In the genomic region with DNA sequence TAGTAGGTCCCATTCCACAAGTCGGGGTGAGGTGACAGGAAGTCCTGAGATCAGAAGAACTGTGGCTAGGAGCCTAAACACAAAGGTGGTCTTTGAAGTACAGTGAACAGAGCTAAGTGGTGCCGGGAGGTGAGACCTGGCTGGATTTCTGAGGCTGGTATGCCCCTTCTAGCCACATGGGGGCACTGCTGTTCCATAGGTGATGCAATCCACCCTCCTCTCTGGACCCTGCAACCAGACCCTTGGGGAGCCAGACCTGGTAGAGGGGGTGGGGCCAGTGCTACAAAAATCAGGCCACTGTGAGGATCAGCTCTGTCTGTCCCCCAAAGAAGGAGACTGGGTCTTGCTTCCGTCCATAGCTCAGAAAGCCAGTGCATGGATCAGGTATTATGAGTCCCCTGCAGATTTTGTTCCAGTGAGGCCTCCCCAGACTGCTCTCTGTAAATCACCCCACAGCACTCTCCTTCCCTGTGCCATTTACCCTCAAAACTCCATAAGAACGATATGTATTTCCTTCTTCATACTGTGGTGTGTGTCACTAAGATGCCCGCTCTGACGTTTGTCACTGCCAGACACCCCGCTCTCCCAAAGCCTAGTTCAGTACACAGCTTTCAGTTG, we compare ENCODE assay signal across 8 mouse cellular contexts. TPM values are rescaled to one million over a fixed set of nuclear protein-coding genes. Genes with fewer than 3 reads are reported as not detected.
A peak's percentile ranks its signal among the peaks of the same experiment; 100 is the strongest.
DNase-seq lines count a peak whose midpoint lies in the region; ATAC-seq and TF ChIP-seq lines count a peak whose summit lies in the region.

No protein-coding gene starts in this region.

- H3K36me3 ChIP-seq in MEL (ENCODE audit: control insufficient read depth in 1 of 2, insufficient read depth in 2 of 2, low read length in 2 of 2), result peaks cover 0 to 7% of the 10 kb centered on the region in 2 experiments; a peak in 2 of 4 replicates
- H3K36me3 ChIP-seq in forebrain, embryonic 16.5 days (ENCODE audit: control insufficient read depth, insufficient read depth), result no peaks in the 10 kb centered on the region
- H3K36me3 ChIP-seq in hindbrain, embryonic 10.5 days, result no peaks in the 10 kb centered on the region
- no peaks in the 10 kb centered on the region for H3K36me3 ChIP-seq in lung, embryonic 15.5 days

- ATAC-seq in forebrain, embryonic 16.5 days, result peak; percentile 71
- peak; percentile 44; the same call in 1 of the 2 replicates for ATAC-seq in lung, embryonic 15.5 days (ENCODE audit: borderline replicate concordance, extremely low read depth, low FRiP score, low TSS enrichment)

- no peak overlapping the region for H3K4me2 ChIP-seq in forebrain, embryonic 16.5 days (ENCODE audit: low read length)
- H3K4me2 ChIP-seq in lung, embryonic 15.5 days, result no peak overlapping the region

- 0 out of 4 replicates have a peak, but pooled peaks of 1 of the 2 experiments have one; percentile 21 for TF ChIP-seq POLR2A in MEL (IDR thresholded peaks at IDR 0.05; ENCODE audit: control insufficient read depth in 1 of 2, insufficient read depth in 1 of 2, low read depth in 1 of 2, low read length in 2 of 2, poor library complexity in 1 of 2)
- no peak for TF ChIP-seq POLR2A in cerebellum, adult 2 months (IDR thresholded peaks at IDR 0.05; ENCODE audit: borderline replicate concordance, insufficient read depth, low read length)

- peak overlapping the region; percentile 67 to 74 for H3K4me3 ChIP-seq in MEL (ENCODE audit: control insufficient read depth in 1 of 2, insufficient read depth in 1 of 2, low read depth in 2 of 2, low read length in 2 of 2)
- H3K4me3 ChIP-seq in cerebellum, adult 2 months (replicated peaks; ENCODE audit: insufficient read depth, low read depth, low read length), result no peak overlapping the region
- no peak overlapping the region for H3K4me3 ChIP-seq in forebrain, embryonic 16.5 days (replicated peaks; ENCODE audit: low read length)
- no peak overlapping the region for H3K4me3 ChIP-seq in hindbrain, embryonic 10.5 days
- H3K4me3 ChIP-seq in lung, embryonic 15.5 days, result no peak overlapping the region

- H3K9ac ChIP-seq in MEL (ENCODE audit: control insufficient read depth, low read depth, low read length, poor library complexity, severe bottlenecking), result peak overlapping the region; percentile 69
- H3K9ac ChIP-seq in forebrain, embryonic 16.5 days (replicated peaks; ENCODE audit: low read depth, low read length), result no peak overlapping the region
- no peak overlapping the region for H3K9ac ChIP-seq in lung, embryonic 15.5 days

- H3K27ac ChIP-seq in MEL (ENCODE audit: control insufficient read depth, low read depth, low read length), result peak overlapping the region; percentile 75
- H3K27ac ChIP-seq in cerebellum, adult 2 months (ENCODE audit: insufficient read depth, low read length), result no peak overlapping the region
- no peak overlapping the region for H3K27ac ChIP-seq in forebrain, embryonic 16.5 days (ENCODE audit: low read length)
- H3K27ac ChIP-seq in hindbrain, embryonic 10.5 days, result no peak overlapping the region
- no peak overlapping the region for H3K27ac ChIP-seq in lung, embryonic 15.5 days

- peak; percentile 84 for TF ChIP-seq RAD21 in MEL (IDR thresholded peaks at IDR 0.05; ENCODE audit: low read depth, low read length)

- WGBS in cerebellum, adult 2 months, result 49% methylated on average over 7 of the region's 7 CpGs
- 38% methylated on average over 7 of the region's 7 CpGs for WGBS in forebrain, embryonic 16.5 days
- 45% methylated on average over 7 of the region's 7 CpGs for WGBS in hindbrain, embryonic 10.5 days
- WGBS in lung, embryonic 15.5 days, result 44% methylated on average over 7 of the region's 7 CpGs

- TF ChIP-seq EP300 in MEL (IDR thresholded peaks at IDR 0.05; ENCODE audit: low read depth in 1 of 2, low read length in 2 of 2), result no peak; a peak in 1 of 4 replicates

- peak; percentile 88 to 93 (median 93) for TF ChIP-seq CTCF in MEL (IDR thresholded peaks at IDR 0.05 in 2 of 3, conservative IDR thresholded peaks at IDR 0.05 in 1 of 3; ENCODE audit: control insufficient read depth in 1 of 3, insufficient read depth in 1 of 3, low read depth in 2 of 3, low read length in 3 of 3, poor library complexity in 1 of 3, severe bottlenecking in 1 of 3)
- TF ChIP-seq CTCF in cerebellum, adult 2 months (IDR thresholded peaks at IDR 0.05; ENCODE audit: borderline replicate concordance, insufficient read depth, low read depth, low read length), result peak; percentile 97

- DNase-seq in MEL (ENCODE audit: low read depth, low spot score), result peak; percentile 90
- peak; percentile 54 to 71 for DNase-seq in cerebellum, adult 2 months
- DNase-seq in hindbrain, embryonic 10.5 days (ENCODE audit: low spot score), result peak; percentile 78
- DNase-seq in layer of hippocampus, adult 9-10 months (ENCODE audit: low spot score), result peak; percentile 71
- DNase-seq in ovary, postnatal 36 days (ENCODE audit: low spot score), result peak; percentile 61
- DNase-seq in thymus, postnatal 25 days, result peak; percentile 88

- no peaks in the 10 kb centered on the region for H3K27me3 ChIP-seq in MEL (ENCODE audit: control insufficient read depth in 1 of 2, insufficient read depth in 2 of 2, low read length in 2 of 2)
- H3K27me3 ChIP-seq in cerebellum, adult 2 months (ENCODE audit: control insufficient read depth, insufficient read depth, low read length), result no peaks in the 10 kb centered on the region
- 0 out of 2 replicates have a peak, but pooled peaks cover 2% of the 10 kb centered on the region for H3K27me3 ChIP-seq in forebrain, embryonic 16.5 days (replicated peaks; ENCODE audit: control insufficient read depth, insufficient read depth, low read length)
- H3K27me3 ChIP-seq in hindbrain, embryonic 10.5 days (ENCODE audit: insufficient read depth, poor library complexity, severe bottlenecking), result peaks cover 31% of the 10 kb centered on the region
- 0 out of 2 replicates have a peak, but pooled peaks cover 8% of the 10 kb centered on the region for H3K27me3 ChIP-seq in lung, embryonic 15.5 days

- H3K9me3 ChIP-seq in MEL (replicated peaks; ENCODE audit: insufficient read depth, low read length), result no peaks in the 10 kb centered on the region
- no peaks in the 10 kb centered on the region for H3K9me3 ChIP-seq in forebrain, embryonic 16.5 days (ENCODE audit: control insufficient read depth, low read length)
- no peaks in the 10 kb centered on the region for H3K9me3 ChIP-seq in hindbrain, embryonic 10.5 days
- H3K9me3 ChIP-seq in lung, embryonic 15.5 days, result no peaks in the 10 kb centered on the region

- peaks cover 10% of the 10 kb centered on the region for H3K79me2 ChIP-seq in MEL (ENCODE audit: control insufficient read depth, insufficient read depth, low read length, poor library complexity)

- peaks cover 0 to 7% of the 10 kb centered on the region in 2 experiments; a peak in 1 of 4 replicates for H3K4me1 ChIP-seq in MEL (ENCODE audit: control insufficient read depth in 1 of 2, insufficient read depth in 2 of 2, low read length in 2 of 2)
- no peaks in the 10 kb centered on the region for H3K4me1 ChIP-seq in cerebellum, adult 2 months (ENCODE audit: control insufficient read depth, insufficient read depth, low read length)
- peaks cover 10% of the 10 kb centered on the region for H3K4me1 ChIP-seq in forebrain, embryonic 16.5 days (replicated peaks; ENCODE audit: control insufficient read depth, insufficient read depth, low read length)
- peaks cover 20% of the 10 kb centered on the region for H3K4me1 ChIP-seq in hindbrain, embryonic 10.5 days (replicated peaks)
- no peaks in the 10 kb centered on the region for H3K4me1 ChIP-seq in lung, embryonic 15.5 days

TF ChIP-seq in MEL, 35 proteins besides CTCF, POLR2A, EP300 and RAD21 (continues in another document):
- TF ChIP-seq ZNF384 (IDR thresholded peaks at IDR 0.05; ENCODE audit: low read depth, low read length), result no peak
- TF ChIP-seq MXI1 (IDR thresholded peaks at IDR 0.05; ENCODE audit: low read depth, low read length), result no peak; the same call in 1 of the 2 replicates
- TF ChIP-seq MAZ (IDR thresholded peaks at IDR 0.05; ENCODE audit: low read depth, low read length), result peak; percentile 54; the same call in 1 of the 2 replicates

RNA-seq across cellular contexts. Expression of a gene that starts 2.8 kb away (rescaled TPM):
- total RNA-seq in MEL (2012; rRNA removed), result 6.1 and 6.7 TPM in 2 replicates
- polyA plus RNA-seq in MEL (2012; ENCODE audit: insufficient read depth in 1 of 2, insufficient read length in 2 of 2, low read depth in 1 of 2, low replicate concordance in 2 of 2, missing spikeins in 1 of 2), result 10 to 100 TPM in 1 of 2 experiments, not detected in 1; 17.5 TPM
- polyA plus RNA-seq in cerebellum, adult 2 months (2012; rRNA removed), result 0.08 and 0.15 TPM in 2 replicates
- not detected in 2 replicates for polyA plus RNA-seq in forebrain, embryonic 16.5 days (2015; fragmentation: Nextera tagmentation; extraction: Ambion mirVana)
- polyA plus RNA-seq in hindbrain, embryonic 10.5 days (2016; fragmentation: Nextera tagmentation; extraction: Ambion mirVana), result 0.14 and 0.25 TPM in 2 replicates
- not detected in 2 replicates for polyA plus RNA-seq in lung, embryonic 15.5 days (2015; fragmentation: Nextera tagmentation; extraction: Ambion mirVana)

RNA-seq across cellular contexts. Expression of a gene that starts 7.9 kb away (rescaled TPM):
- total RNA-seq in MEL (2012; rRNA removed), result 0.04 TPM in 1 of 2 replicates, not detected in the other
- polyA plus RNA-seq in MEL (2012; ENCODE audit: insufficient read depth in 1 of 2, insufficient read length in 2 of 2, low read depth in 1 of 2, low replicate concordance in 2 of 2, missing spikeins in 1 of 2), result not detected
- 0.26 and 0.74 TPM in 2 replicates for polyA plus RNA-seq in cerebellum, adult 2 months (2012; rRNA removed)
- polyA plus RNA-seq in forebrain, embryonic 16.5 days (2015; fragmentation: Nextera tagmentation; extraction: Ambion mirVana), result 0.40 and 0.71 TPM in 2 replicates
- polyA plus RNA-seq in hindbrain, embryonic 10.5 days (2016; fragmentation: Nextera tagmentation; extraction: Ambion mirVana), result not detected in 2 replicates
- polyA plus RNA-seq in lung, embryonic 15.5 days (2015; fragmentation: Nextera tagmentation; extraction: Ambion mirVana), result 1.1 TPM in 2 replicates

RNA-seq across cellular contexts. Expression of a gene that starts 36.6 kb away (rescaled TPM):
- 10.9 and 11.2 TPM in 2 replicates for total RNA-seq in MEL (2012; rRNA removed)
- 10 to 100 TPM in 1 of 2 experiments, not detected in 1; 11.3 TPM for polyA plus RNA-seq in MEL (2012; ENCODE audit: insufficient read depth in 1 of 2, insufficient read length in 2 of 2, low read depth in 1 of 2, low replicate concordance in 2 of 2, missing spikeins in 1 of 2)
- polyA plus RNA-seq in cerebellum, adult 2 months (2012; rRNA removed), result 7.7 and 9.3 TPM in 2 replicates
- 12.6 and 12.8 TPM in 2 replicates for polyA plus RNA-seq in forebrain, embryonic 16.5 days (2015; fragmentation: Nextera tagmentation; extraction: Ambion mirVana)
- polyA plus RNA-seq in hindbrain, embryonic 10.5 days (2016; fragmentation: Nextera tagmentation; extraction: Ambion mirVana), result 16.5 and 17.9 TPM in 2 replicates
- polyA plus RNA-seq in lung, embryonic 15.5 days (2015; fragmentation: Nextera tagmentation; extraction: Ambion mirVana), result 12.9 and 13.5 TPM in 2 replicates

RNA-seq across cellular contexts. Expression of a gene that starts 53.5 kb away (rescaled TPM):
- 37.6 and 39.2 TPM in 2 replicates for total RNA-seq in MEL (2012; rRNA removed)
- 10 to 100 TPM in 1 of 2 experiments, not detected in 1; 63.0 TPM for polyA plus RNA-seq in MEL (2012; ENCODE audit: insufficient read depth in 1 of 2, insufficient read length in 2 of 2, low read depth in 1 of 2, low replicate concordance in 2 of 2, missing spikeins in 1 of 2)
- 76.3 and 86.4 TPM in 2 replicates for polyA plus RNA-seq in cerebellum, adult 2 months (2012; rRNA removed)
- polyA plus RNA-seq in forebrain, embryonic 16.5 days (2015; fragmentation: Nextera tagmentation; extraction: Ambion mirVana), result 3.9 and 4.2 TPM in 2 replicates
- polyA plus RNA-seq in hindbrain, embryonic 10.5 days (2016; fragmentation: Nextera tagmentation; extraction: Ambion mirVana), result 7.6 and 11.6 TPM in 2 replicates
- polyA plus RNA-seq in lung, embryonic 15.5 days (2015; fragmentation: Nextera tagmentation; extraction: Ambion mirVana), result 4.6 and 4.9 TPM in 2 replicates

Comparison
In these comparisons a context has a peak if more than half of its experiments do, and no peak if none do; other contexts are left out.
1. H3K4me3 ChIP-seq: peak in MEL (2 of 2); none in cerebellum, adult 2 months (single experiment), forebrain, embryonic 16.5 days (single experiment), hindbrain, embryonic 10.5 days (single experiment) and lung, embryonic 15.5 days (single experiment).
2. Peak in every context shown above with its lines, with median percentiles within 50 percentile points of each other: DNase-seq.